Mouse (Mus musculus): ENCODE data around the gene Gpr107. TPM values are rescaled to one million over a fixed set of nuclear protein-coding genes. Genes with fewer than 3 reads are reported as not detected.

Gene Gpr107
- polyA plus RNA-seq, 1 experiment from 2014 or later = 48.3 TPM

DNA sequence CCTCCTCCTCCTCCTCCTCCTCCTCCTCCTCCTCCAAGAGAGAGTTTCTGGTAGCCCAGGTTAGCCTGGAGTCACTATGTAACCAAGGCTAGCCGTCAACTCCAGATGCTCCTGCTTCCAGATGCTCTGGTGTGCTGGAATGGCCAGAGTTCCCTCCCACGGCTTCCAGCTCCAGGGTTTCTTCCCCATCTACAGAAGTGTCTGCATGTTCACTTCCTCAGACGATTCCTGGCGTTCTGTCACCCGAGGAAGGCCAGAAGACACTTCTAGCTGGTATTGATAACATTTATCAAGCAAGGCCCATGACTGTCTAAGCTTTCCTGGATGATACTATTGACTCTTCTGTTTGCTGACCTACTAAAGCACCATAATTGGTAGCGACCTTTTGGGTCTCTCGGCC, 27.0 kb upstream of the Gpr107 start:
- Histone ChIP-seq H3K4me1 (replicated peaks; ENCODE audit: control insufficient read depth, insufficient read depth, low read length) (0 out of 2 replicates have a peak, but pooled peaks cover 4% of the 10 kb centered on the region), H3K4me2 (replicated peaks; ENCODE audit: low read depth) (no peak overlapping the region), H3K4me3 (ENCODE audit: low read depth, low read length) (no peak overlapping the region), H3K36me3 (ENCODE audit: control insufficient read depth, insufficient read depth) (no peaks in the 10 kb centered on the region), H3K27ac (ENCODE audit: low read depth, low read length) (no peak overlapping the region), H3K9me3 (ENCODE audit: control insufficient read depth) (no peaks in the 10 kb centered on the region), H3K27me3 (replicated peaks; ENCODE audit: control insufficient read depth, insufficient read depth, low read length) (no peaks in the 10 kb centered on the region), H3K9ac (ENCODE audit: low read depth, low read length) (no peak overlapping the region)
- no peak for TF ChIP-seq CTCF (IDR thresholded peaks at IDR 0.05; ENCODE audit: low read depth)
- no peak for ATAC-seq
- 58% methylated on average over 7 of the region's 7 CpGs for WGBS

DNA sequence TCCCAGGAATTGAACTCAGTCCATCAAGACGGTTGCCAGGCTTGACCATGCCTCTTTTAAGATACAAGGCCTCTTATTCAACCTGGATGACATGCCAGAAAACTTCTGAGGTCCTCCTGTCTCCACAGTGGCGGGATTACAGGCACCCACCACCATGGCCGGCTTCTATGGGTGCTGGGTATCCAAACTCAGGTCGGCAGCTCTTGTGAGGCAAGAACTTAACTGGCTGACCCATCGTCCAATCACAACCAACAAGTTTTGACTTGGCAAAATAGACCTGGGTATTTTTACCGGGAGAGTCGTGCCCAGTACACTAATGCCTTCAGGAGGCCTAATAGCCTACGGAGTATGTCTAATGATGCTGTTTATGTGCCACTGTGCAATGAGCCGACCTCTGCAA, 26.1 kb upstream of the Gpr107 start:
- WGBS = 88% methylated on average over 9 of the region's 9 CpGs

DNA sequence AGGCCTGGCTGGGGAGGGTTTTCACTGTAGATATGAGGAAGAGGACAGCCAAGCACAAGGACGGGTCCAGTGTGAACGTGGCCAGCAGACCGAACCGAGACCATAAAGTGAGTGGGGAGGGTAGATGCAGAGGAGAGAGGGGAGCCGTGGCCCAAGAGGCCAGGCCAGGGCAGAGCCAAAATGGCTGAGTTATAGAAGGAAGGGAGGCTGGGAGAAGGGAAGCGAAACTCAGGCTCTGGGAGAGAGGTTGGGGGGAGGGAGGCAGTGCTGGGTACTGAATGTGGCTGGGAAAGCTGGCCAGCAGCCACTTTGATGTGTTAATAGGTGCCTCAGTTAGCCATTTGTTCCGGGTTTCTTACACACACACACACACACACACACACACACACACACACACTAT, 24.9 kb upstream of the Gpr107 start:
- Histone ChIP-seq H3K9ac (ENCODE audit: low read depth, low read length) (no peak overlapping the region), H3K27me3 (replicated peaks; ENCODE audit: control insufficient read depth, insufficient read depth, low read length) (no peaks in the 10 kb centered on the region), H3K4me2 (replicated peaks; ENCODE audit: low read depth) (no peak overlapping the region), H3K4me1 (replicated peaks; ENCODE audit: control insufficient read depth, insufficient read depth, low read length) (0 out of 2 replicates have a peak, but pooled peaks cover 4% of the 10 kb centered on the region), H3K27ac (ENCODE audit: low read depth, low read length) (no peak overlapping the region), H3K36me3 (ENCODE audit: control insufficient read depth, insufficient read depth) (no peaks in the 10 kb centered on the region), H3K4me3 (ENCODE audit: low read depth, low read length) (no peak overlapping the region), H3K9me3 (ENCODE audit: control insufficient read depth) (no peaks in the 10 kb centered on the region)
- no peak for ATAC-seq
- 0 out of 2 replicates have a peak, but pooled peaks have one; percentile 0 for TF ChIP-seq CTCF (IDR thresholded peaks at IDR 0.05; ENCODE audit: low read depth)
- WGBS = 48% methylated on average over 6 of the region's 7 CpGs

More for the DNA sequence above, 26.1 kb upstream of the Gpr107 start:
- no peak overlapping the region for H3K27ac ChIP-seq (ENCODE audit: low read depth, low read length)
- H3K9ac ChIP-seq (ENCODE audit: low read depth, low read length) = no peak overlapping the region
- no peaks in the 10 kb centered on the region for H3K9me3 ChIP-seq (ENCODE audit: control insufficient read depth)
- no peak for ATAC-seq
- H3K36me3 ChIP-seq (ENCODE audit: control insufficient read depth, insufficient read depth) = no peaks in the 10 kb centered on the region
- H3K27me3 ChIP-seq (replicated peaks; ENCODE audit: control insufficient read depth, insufficient read depth, low read length) = no peaks in the 10 kb centered on the region
- TF ChIP-seq CTCF (IDR thresholded peaks at IDR 0.05; ENCODE audit: low read depth) = no peak
- H3K4me3 ChIP-seq (ENCODE audit: low read depth, low read length) = no peak overlapping the region
- no peak overlapping the region for H3K4me2 ChIP-seq (replicated peaks; ENCODE audit: low read depth)
- H3K4me1 ChIP-seq (replicated peaks; ENCODE audit: control insufficient read depth, insufficient read depth, low read length) = 0 out of 2 replicates have a peak, but pooled peaks cover 4% of the 10 kb centered on the region

DNA sequence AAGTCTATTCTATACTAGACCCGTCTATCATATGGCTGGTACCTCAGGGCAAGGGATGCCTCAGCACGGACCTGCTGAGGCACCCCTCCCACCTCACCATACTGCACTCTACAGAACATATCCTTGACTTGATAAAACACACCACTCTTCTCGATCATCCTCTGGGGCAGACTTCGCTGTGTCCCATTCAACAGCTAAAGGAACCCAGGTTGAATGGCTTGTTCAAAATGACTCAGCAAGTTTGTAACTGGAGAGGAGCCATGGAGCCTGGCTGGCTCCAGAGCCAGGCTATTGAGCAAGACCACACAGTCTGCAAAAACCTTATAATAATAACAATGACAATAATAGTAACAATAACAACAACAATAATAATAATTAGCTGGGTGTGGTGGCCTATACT, 24.2 kb upstream of the Gpr107 start:
- no peak overlapping the region for H3K4me2 ChIP-seq (replicated peaks; ENCODE audit: low read depth)
- H3K36me3 ChIP-seq (ENCODE audit: control insufficient read depth, insufficient read depth) = no peaks in the 10 kb centered on the region
- no peaks in the 10 kb centered on the region for H3K27me3 ChIP-seq (replicated peaks; ENCODE audit: control insufficient read depth, insufficient read depth, low read length)
- no peak overlapping the region for H3K4me3 ChIP-seq (ENCODE audit: low read depth, low read length)
- H3K9me3 ChIP-seq (ENCODE audit: control insufficient read depth) = no peaks in the 10 kb centered on the region
- ATAC-seq = no peak
- H3K4me1 ChIP-seq (replicated peaks; ENCODE audit: control insufficient read depth, insufficient read depth, low read length) = 0 out of 2 replicates have a peak, but pooled peaks cover 4% of the 10 kb centered on the region
- no peak overlapping the region for H3K9ac ChIP-seq (ENCODE audit: low read depth, low read length)
- 62% methylated on average over 4 of the region's 4 CpGs for WGBS
- no peak overlapping the region for H3K27ac ChIP-seq (ENCODE audit: low read depth, low read length)
- no peak for TF ChIP-seq CTCF (IDR thresholded peaks at IDR 0.05; ENCODE audit: low read depth)

DNA sequence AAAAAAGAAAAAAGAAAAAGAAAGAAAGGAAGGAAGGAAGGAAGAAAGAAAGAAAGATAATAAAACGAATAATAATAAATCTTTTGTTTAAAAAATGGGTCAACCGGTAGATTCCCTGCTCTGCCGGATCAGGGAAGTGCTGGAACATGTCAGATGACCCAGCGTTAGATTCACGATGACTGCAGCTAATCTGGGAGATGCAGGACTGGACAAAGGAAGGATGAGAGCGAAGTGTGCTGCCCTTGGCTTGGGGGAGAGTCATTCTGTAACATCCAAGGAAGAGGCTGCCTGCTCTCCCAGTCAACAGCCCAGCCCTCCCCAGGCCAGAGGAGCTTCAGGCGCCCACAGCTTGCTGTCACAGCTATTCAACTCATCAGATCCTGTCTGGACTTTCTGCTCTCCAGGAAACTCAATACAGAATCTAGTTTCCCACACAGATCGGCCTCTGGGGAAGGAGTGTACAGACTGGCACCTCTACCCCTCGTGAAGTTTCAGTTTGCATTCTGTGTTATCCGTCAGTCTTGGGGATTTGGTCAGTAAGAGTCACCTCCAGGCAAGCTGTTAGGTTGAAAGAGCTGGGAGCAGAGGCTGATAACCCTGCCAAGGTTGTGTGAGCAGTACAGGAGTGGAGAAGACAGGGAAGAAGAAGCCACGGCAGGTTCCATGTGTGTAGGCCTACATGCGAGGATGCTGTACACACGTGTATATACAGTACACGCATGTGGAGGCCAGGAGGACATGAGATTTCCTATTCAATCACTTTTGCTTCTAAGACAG, 22.2 kb upstream of the Gpr107 start:
- Histone ChIP-seq H3K36me3 (ENCODE audit: control insufficient read depth, insufficient read depth) (no peaks in the 10 kb centered on the region), H3K4me1 (replicated peaks; ENCODE audit: control insufficient read depth, insufficient read depth, low read length) (no peaks in the 10 kb centered on the region), H3K27ac (ENCODE audit: low read depth, low read length) (no peak overlapping the region), H3K4me3 (ENCODE audit: low read depth, low read length) (no peak overlapping the region), H3K9ac (ENCODE audit: low read depth, low read length) (0 out of 2 replicates have a peak overlapping the region, but pooled peaks have one; percentile 11), H3K27me3 (replicated peaks; ENCODE audit: control insufficient read depth, insufficient read depth, low read length) (no peaks in the 10 kb centered on the region), H3K9me3 (ENCODE audit: control insufficient read depth) (no peaks in the 10 kb centered on the region), H3K4me2 (replicated peaks; ENCODE audit: low read depth) (no peak overlapping the region)
- TF ChIP-seq CTCF (IDR thresholded peaks at IDR 0.05; ENCODE audit: low read depth) = no peak
- ATAC-seq = no peak
- 69% methylated on average over 14 of the region's 14 CpGs for WGBS

DNA sequence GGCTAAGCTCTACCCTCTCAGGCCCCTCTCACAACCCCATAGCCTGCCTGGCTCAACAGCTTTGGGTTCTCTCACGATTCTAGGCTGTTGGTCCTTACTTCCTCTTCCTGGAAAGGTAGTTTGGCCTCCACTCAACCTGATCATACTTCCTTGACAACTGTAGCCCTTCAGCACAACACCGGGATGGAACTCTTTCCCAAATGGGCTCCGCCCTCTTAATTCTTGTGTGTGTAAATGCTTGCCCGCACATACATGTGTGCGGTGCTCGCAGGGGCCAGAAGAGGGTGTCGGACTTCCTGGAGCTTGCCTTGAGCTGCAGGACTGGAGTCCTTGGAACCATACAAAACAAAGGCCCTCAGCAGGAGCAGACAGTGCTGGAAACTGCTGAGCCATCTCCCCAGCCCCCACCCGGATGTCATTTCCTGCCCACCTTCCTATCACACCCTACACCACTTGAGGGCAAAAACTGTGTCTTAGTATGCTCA, 21.3 kb upstream of the Gpr107 start:
- ATAC-seq = no peak
- Histone ChIP-seq H3K36me3 (ENCODE audit: control insufficient read depth, insufficient read depth) (no peaks in the 10 kb centered on the region), H3K27ac (ENCODE audit: low read depth, low read length) (no peak overlapping the region), H3K4me3 (ENCODE audit: low read depth, low read length) (no peak overlapping the region), H3K4me1 (replicated peaks; ENCODE audit: control insufficient read depth, insufficient read depth, low read length) (no peaks in the 10 kb centered on the region), H3K9ac (ENCODE audit: low read depth, low read length) (no peak overlapping the region), H3K4me2 (replicated peaks; ENCODE audit: low read depth) (no peak overlapping the region), H3K27me3 (replicated peaks; ENCODE audit: control insufficient read depth, insufficient read depth, low read length) (no peaks in the 10 kb centered on the region), H3K9me3 (ENCODE audit: control insufficient read depth) (no peaks in the 10 kb centered on the region)
- TF ChIP-seq CTCF (IDR thresholded peaks at IDR 0.05; ENCODE audit: low read depth) = peak; percentile 42; the same call in 1 of the 2 replicates
- WGBS = 57% methylated on average over 8 of the region's 8 CpGs

Data from intestine, postnatal 0 days (tissue).